In genomic region chr1:135441861-135442260, GRCm38 (mm10) we compare ENCODE assay signal across 31 mouse cellular contexts.
"Had no signal": no experiment of that assay in that cellular context is flagged by ENCODE, and none has a peak within 500 bp of the region (broad histone marks: within the 10 kb centered on the region; RNA-seq: fewer than 3 reads in every experiment).

No protein-coding gene starts in this region.

- H3K9ac ChIP-seq: limb, embryonic 12.5 days; limb, embryonic 13.5 days; limb, embryonic 15.5 days; liver, embryonic 12.5 days; liver, embryonic 13.5 days; liver, embryonic 14.5 days; liver, embryonic 15.5 days; liver, postnatal 0 days; lung, embryonic 14.5 days; lung, embryonic 15.5 days; midbrain, embryonic 12.5 days; midbrain, embryonic 13.5 days; midbrain, embryonic 15.5 days; neural tube, embryonic 12.5 days had no signal

- H3K4me1 ChIP-seq: limb, embryonic 10.5 days; limb, embryonic 12.5 days; limb, embryonic 13.5 days; limb, embryonic 15.5 days; liver, embryonic 12.5 days; liver, embryonic 13.5 days; liver, embryonic 15.5 days; lung, embryonic 15.5 days; midbrain, embryonic 10.5 days; midbrain, embryonic 12.5 days; midbrain, embryonic 13.5 days; midbrain, embryonic 15.5 days; neural tube, embryonic 12.5 days had no signal

- H3K27ac ChIP-seq: left cerebral cortex, adult 2 months; limb, embryonic 10.5 days; limb, embryonic 12.5 days; limb, embryonic 13.5 days; limb, embryonic 15.5 days; liver, embryonic 12.5 days; liver, embryonic 13.5 days; liver, embryonic 14.5 days; liver, embryonic 15.5 days; lung, embryonic 15.5 days; macrophage; midbrain, embryonic 10.5 days; midbrain, embryonic 12.5 days; midbrain, embryonic 13.5 days; midbrain, embryonic 15.5 days; neural tube, embryonic 12.5 days had no signal

- H3K9me3 ChIP-seq: limb, embryonic 10.5 days; limb, embryonic 12.5 days; limb, embryonic 13.5 days; limb, embryonic 15.5 days; liver, embryonic 12.5 days; liver, embryonic 13.5 days; liver, embryonic 15.5 days; lung, embryonic 15.5 days; megakaryocyte, embryonic 14.5 days; midbrain, embryonic 10.5 days; midbrain, embryonic 12.5 days; midbrain, embryonic 13.5 days; midbrain, embryonic 15.5 days; neural tube, embryonic 12.5 days had no signal

- H3K4me3 ChIP-seq: left cerebral cortex, adult 2 months; limb, embryonic 10.5 days; limb, embryonic 12.5 days; limb, embryonic 13.5 days; limb, embryonic 15.5 days; liver, embryonic 12.5 days; liver, embryonic 13.5 days; liver, embryonic 15.5 days; lung, embryonic 15.5 days; megakaryocyte, embryonic 14.5 days; midbrain, embryonic 10.5 days; midbrain, embryonic 12.5 days; midbrain, embryonic 13.5 days; midbrain, embryonic 15.5 days; myocyte; neural tube, embryonic 12.5 days had no signal

- ATAC-seq: liver, embryonic 12.5 days; liver, postnatal 0 days; lung, postnatal 0 days; midbrain, embryonic 13.5 days; midbrain, embryonic 15.5 days had no signal

- H3K27me3 ChIP-seq: limb, embryonic 12.5 days; limb, embryonic 13.5 days; limb, embryonic 15.5 days; liver, embryonic 12.5 days; liver, embryonic 13.5 days; liver, embryonic 15.5 days; lung, embryonic 15.5 days; megakaryocyte, embryonic 14.5 days; midbrain, embryonic 12.5 days; midbrain, embryonic 13.5 days; midbrain, embryonic 15.5 days; neural tube, embryonic 12.5 days had no signal

- H3K36me3 ChIP-seq: liver, embryonic 15.5 days had no signal

- DNase-seq: left cerebral cortex, postnatal 4 days; liver; liver, embryonic 13.5 days; liver, postnatal 0 days; lung, adult 18-20 months; lung, adult 2 months; lung, embryonic 14.5 days; lung, postnatal 10 days; lung, postnatal 14 days; lung, postnatal 36 days; lung, postnatal 4 days; midbrain, embryonic 14.5 days had no signal

- H3K4me2 ChIP-seq: limb, embryonic 12.5 days; limb, embryonic 13.5 days; limb, embryonic 15.5 days; liver, embryonic 11.5 days; liver, embryonic 12.5 days; liver, embryonic 13.5 days; liver, embryonic 15.5 days; lung, embryonic 14.5 days; lung, embryonic 15.5 days; midbrain, embryonic 12.5 days; midbrain, embryonic 13.5 days; midbrain, embryonic 15.5 days; neural tube, embryonic 12.5 days had no signal
